Mouse (Mus musculus) monocyte, adult 2 months (primary cell): Measurements from ENCODE around the gene AC141477.1.

Experiments used
- DNase-seq, 2 experiments: peaks; one replicate each; pipeline ENCODE4 v3.0.0; 2022; ENCODE audit warnings: low spot score in 2 of 2, low read depth in 1 of 2

Gene AC141477.1

DNA sequence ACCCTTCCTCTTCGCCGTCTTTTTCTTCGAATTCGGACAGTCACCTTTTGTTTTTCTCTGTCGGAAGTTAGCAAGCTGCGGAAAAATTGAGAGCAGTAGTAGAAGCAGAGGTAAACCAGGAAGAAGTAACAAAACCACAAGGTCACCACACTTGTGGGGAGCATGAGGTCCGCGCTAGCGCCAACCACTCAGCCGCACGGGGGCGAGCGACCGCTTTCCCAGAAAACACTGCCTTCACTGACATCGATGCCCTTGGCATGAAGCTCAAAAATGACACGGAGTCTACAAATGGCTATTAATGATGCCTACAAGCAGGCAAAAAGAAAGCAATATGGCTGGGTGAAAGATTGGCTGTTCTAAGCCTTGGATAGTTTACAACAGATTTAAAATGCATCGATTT is at the start of gene AC141477.1:
Gene AC141477.1, minus strand, starts transcription at position 164 of the 400 bp plus-strand sequence.
- no peak for DNase-seq

DNA sequence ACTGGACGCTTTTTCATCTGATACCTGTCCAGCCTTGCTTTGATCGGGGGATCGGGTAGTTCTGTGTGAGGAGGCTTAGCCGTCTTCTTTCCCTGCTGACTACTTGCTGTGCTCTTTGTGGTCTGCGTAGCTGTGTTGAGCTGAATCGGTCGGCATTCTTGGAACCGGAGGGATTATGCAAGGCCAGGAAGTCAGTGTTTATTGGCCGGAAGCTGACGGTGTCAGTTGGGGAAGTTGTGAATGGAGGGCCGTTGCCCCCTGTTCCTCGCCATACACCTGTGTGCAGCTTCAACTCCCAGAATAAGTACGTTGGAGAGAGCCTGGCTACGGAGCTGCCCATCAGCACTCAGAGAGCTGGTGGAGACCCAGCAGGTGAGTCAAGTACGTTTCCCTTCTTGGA is 49.0 kb upstream of the AC141477.1 start:
- no peak for DNase-seq

DNA sequence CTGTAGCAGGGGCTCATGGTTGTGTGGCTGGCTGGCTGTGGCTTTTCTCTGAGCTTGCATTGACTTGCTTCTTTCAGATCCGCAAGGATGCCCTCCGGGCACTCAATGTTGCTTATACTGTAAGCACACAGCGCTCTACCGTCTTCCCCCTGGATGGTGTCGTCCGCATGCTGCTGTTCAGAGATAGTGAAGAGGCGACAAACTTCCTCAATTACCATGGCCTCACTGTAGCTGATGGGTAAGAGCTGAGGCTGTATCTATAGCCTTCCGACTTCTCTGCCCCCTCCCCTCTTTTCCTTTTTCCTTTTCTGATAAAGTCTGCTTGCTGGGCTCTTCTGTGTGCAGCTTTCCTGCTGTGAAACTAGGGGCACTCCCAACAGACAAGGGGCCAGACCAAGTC is 48.0 kb upstream of the AC141477.1 start:
- no peak for DNase-seq

DNA sequence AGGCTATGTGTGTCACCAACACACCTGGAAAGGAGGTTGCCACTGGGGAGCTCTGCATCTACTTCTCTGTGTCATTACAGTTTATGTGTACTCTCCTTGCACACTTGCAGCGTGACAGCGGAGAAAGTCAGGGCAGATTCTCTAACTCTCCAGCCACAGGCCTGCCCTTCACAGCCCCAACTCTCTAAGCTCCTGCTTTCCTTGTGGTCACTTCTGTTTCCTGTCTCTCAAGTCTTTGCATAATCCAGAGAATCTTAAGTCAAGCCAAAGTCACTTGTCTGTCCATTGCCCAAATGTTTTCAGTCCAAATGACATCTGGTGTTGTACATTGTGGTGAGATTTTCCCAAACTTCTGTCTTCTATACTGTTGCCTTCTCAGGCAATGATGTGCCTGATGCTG is 46.1 kb upstream of the AC141477.1 start:
- no peak for DNase-seq

DNA sequence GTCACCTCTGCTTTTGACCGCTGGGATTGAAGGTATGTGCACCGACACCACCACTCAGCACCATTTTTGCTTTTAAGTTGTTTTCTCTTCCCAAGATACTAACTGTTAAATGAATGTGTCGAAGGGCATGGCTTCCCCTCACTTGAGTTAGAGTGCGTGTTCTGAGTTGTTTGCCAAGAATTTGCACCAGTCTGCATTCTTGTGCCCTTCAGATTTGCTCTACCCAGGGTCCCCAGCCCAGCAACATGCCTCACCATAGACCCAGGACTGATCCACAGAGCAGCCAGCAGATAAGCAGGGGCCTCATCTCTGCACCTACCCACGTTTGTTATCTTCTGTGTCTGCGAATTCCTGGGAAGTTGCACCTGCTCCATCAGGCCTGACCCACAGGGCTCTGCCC is 41.2 kb upstream of the AC141477.1 start:
- no peak for DNase-seq

DNA sequence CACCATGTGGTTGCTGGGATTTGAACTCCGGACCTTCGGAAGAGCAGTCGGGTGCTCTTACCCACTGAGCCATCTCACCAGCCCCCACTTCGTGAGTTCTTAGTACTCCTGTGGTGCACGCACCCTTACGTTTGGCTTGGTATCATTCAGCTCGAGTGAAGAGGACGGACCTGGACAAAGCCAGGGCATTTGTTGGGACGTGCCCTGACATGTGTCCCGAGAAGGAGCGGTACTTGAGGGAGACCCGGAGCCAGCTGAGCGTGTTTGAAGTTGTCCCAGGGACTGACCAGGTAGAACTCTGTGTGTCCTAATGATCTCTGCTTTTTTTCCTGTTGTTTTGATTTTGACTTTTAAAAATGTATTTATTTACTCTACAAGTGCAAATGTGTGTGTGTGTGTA is 40.6 kb upstream of the AC141477.1 start:
- no peak for DNase-seq

DNA sequence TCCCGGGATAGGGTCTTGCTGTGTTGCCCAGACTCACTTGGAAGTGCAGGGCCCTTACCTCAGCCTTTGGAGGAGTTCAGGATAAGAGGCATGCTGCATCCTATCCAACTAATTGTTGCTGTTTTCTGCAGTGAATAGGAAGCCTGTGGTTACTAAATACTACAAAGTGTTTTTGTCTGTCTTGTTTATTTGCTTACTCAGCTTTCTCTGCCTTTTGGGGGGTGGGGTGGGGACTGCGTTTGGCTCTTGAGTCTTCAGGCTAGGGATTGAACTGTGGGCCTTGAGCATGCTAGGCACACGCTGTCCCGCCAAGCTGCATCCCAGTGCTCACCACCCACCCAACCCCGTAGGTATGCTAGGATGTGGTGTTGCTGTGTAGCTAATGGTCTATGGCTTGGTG is 33.5 kb upstream of the AC141477.1 start:
- no peak for DNase-seq

DNA sequence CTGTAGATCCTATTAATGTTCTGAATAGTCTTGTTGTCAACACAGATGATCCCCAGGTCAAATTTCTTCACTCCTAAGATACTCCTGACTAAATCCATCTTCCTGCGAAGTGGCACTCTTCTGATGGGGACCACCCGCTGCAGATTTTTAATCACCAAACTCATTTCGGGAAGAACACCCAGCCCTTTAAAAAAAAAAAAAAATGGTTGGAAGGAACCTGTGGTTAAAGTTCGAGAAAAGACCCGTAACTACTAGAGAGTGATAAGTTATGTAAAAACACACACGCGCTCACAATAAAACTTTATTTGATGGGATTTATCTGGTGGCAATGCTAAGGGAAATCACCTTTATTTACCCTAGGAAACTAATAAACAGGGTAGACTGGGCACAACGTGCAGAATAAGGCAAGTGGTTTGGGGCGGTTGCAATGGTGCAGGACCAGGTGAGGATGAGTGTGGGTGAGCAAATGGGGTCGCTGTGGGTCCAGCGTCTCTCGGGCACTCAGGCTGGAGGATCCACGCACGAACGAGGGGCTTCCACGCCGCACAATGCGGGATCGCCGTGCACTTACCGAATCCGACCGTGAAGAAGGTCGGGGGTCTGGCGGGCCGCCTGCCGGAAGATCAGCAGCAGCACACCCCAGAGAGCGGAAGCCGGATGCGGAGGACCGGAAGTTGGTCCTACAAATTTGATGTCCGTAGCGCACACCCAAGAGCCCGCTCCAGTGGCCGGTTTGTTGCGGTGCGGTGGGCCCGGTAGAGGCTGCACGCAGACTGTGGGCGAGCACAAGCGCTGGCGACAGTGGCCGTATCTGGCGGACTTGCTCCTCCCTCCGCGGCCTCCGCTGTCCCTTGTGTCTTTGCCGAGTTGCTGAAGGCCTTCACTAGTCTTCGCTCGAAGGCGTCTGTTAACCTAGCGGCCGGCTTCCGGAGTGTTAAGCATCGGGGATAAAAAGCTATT is 28.2 kb upstream of the AC141477.1 start, which contains the start of the genes Mcm3ap and Ybey:
Gene Mcm3ap, plus strand, starts transcription at position 725 of the 960 bp plus-strand sequence.
Gene Ybey, minus strand, starts transcription at position 912 of the 960 bp plus-strand sequence.
- peak; percentile 60 to 82 for DNase-seq

DNA sequence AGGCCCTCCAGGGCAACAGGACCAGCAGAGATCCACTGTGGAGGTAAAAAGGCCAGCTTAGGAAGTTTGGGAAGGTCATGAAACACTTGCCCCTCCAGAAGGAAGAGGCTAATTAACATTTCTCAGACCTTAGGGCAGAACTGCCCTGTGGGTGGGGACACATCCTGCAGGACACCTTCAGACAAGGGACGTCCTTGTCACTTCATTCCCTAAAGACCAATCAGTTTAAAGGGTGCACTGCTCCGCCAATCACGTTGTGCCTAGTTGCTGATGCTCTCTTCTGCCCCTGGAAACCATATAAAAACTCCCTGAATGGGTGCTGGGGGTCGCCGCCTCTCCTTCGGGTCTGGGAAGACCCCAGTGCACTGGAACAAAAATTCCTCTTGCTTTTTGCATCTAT is 22.5 kb upstream of the AC141477.1 start:
- DNase-seq: no peak

DNA sequence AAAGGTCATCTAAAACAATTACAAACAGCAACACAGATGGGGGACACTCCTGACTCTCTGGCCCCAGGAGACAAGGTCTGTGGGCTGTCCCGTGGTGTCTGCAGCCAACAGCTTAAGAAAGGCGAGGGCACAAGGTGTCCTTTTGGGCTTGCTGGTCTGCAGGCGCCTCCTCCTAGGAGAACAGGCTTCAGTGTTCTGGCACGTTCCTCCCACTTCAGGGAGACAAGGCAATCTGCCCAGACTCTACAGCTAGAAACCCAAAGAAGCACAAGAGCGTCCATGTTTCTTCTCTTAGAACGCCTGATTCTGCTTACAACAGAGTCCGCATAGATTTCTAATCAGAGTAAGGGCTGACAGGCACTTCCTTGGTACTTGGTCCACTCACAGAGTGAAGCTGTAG is 22.1 kb upstream of the AC141477.1 start:
- DNase-seq: no peak

DNA sequence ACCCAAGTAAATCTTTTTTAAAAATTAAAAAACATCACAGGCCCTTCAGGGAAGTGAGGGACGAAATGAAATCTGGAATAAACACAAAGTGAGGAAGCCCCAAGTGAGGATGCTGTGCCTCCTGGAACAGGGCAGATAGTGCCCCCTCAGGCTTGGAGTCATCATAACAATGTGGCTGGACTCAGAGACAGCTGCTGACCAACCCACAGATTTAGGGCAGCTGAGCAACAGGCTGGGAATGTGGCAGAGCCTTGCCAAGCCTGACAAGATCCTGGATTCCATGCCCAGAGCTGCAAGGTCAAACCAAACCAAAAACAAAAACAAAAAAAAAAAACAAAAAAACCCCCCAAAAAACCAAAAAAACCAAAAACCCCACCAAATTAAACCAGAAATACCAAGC is 21.0 kb upstream of the AC141477.1 start:
- no peak for DNase-seq

DNA sequence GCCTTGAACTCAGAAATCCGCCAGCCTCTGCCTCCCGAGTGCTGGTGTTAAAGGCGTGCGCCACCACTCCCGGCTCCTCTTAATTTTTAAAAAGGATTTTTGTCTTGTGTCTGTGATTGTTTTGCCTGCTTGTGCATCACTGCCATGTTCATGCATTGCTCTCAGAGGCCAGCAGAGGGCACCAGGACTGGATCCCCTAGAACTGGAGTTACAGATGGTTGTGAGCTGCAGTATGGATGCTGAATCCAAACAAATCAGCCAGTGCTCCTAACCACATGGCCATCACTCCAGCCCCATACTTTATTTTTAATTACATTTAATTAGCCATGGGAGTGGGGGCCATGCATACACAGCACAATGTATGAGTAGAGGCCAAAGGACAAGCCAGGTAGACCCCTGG is 15.0 kb upstream of the AC141477.1 start:
- peak in 1 of 2 experiments; percentile 9 for DNase-seq

DNA sequence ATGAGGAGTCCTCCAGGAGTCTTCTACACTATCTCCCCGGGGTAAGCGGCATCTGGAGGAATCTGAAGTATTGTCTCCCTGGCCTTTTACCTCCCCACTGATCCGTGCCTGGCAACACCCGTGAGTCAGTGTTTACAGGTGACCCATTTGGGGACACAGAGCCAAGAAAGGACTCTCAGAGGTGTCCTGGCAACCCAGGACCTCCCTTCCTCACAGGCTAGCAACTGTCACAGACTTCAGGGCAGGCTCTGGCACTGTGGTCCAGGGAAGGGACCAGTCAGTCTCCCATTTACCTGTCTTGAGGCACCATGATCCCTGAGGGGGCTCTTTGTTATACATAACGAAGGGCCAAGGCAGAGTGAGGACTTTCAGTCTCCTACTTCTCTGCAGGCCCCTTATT is 8.6 kb upstream of the AC141477.1 start, which contains the start of gene 2610028H24Rik:
Gene 2610028H24Rik, plus strand, starts transcription at position 231 of the 400 bp plus-strand sequence.
- no peak for DNase-seq

DNA sequence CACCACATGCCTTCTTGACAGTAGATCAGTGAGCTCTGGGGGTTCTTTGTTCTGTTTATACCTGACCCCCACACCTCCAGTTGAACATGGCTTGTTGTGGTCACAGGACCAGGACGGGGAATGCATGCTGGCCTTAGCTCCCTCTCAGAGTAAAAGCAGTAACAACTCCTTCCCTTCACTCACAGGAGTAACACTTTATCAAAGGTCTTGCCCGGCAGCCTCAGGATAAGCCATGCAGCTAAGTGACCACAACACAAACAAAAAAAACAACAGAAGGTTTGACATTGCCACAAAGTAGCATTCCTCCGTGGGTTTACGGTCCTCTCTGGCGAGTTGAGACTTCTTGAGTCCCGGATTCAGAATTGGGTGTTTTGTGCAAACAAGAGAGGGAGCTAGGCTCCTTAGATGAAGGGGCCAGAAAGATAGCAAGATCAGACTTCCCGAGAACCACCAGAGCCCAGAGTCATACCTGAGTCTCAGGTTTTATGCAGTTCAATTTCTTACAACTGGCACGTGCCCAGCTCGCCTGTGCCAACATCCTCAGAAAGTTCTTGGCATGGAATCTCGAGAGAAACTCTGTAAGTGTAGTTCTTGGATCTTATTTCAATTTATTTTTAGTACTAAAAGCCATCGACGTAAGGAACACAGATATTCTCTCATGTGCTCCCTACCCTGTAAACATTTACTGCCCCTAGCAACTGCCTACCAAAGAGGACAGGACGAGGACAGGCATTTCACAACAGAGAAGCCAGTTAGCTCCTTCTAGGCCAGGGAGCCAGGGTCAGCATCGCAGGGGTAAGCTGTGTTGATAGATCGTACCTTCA is 7.4 kb upstream of the AC141477.1 start:
- DNase-seq: no peak

DNA sequence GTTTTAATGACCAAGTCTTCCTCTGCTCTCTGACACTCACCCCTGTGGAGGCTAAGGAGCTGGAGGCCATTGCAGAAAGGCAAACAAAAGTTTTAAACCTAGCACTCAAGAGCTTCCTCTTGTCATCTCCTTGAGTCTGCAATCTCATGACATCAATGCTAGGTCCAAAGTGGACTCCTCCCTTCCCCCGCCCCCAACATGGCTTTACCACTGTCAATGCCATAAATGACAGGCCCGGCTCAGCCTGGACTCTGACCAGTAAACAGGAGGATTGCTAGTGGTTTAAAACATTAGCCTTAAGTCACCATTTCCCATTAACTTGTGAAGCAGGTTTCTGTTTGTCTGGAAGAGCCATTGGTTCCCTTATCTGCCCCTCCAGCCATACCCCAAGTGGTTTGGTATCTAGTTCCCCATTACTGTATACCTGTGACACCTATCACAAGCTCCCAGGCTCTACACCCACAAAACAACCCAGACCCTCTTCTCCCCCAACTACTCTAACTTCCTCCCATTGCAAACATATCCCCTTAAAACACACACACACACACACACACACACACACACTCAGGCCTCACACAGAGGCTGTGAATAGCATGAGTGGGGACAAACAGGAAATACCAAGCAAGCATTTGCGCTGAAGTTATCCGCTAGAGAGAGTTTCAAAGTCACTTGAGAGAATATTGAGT is 5.9 kb upstream of the AC141477.1 start:
- no peak for DNase-seq

DNA sequence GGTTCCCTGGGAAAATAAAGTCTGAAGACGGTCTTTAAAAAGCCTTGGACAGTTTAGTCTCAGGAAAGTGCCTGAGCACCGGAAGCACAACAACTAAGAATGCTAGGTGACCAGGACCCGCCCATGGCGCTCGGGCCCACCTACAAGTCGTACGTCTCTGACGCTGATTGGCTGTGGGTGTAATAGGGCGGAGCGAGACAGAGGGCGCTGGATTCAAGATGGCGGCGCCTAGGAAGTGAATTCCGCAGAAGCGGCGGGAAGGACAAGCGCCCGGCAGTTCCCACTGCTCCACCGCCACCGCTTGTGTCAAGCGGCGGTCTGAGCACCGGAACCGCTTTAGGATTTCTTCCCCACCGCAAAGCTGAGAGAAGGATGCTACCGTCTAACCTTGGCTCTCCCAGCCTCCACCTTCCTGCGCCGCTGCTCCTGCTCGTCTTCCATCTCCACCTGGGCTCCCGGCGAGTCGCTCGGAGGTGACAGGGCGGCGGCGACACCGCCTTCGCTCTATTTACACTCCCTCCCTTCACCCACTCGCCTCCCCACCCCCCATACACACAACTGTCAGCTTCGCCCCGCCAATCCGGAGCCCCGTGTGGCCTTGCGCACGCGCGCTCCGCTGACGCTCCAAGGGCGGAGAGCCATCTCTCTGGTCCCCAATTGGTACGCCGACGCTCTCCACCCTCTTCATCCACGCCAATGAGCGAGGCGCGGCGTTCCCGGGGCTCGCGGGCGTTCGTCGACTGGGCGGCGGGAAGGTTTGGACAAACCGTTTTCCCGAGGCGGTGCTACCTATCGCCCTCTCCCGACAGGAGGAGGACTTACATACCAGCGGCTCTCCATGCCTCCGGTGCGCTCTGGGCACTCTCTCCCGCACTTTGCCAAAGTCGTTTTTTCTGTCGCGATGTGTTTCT is 2.2 kb upstream of the AC141477.1 start, which contains the start of gene Pcnt:
Gene Pcnt, minus strand, starts transcription at position 609 of the 911 bp plus-strand sequence.
- DNase-seq: peak; percentile 92

DNA sequence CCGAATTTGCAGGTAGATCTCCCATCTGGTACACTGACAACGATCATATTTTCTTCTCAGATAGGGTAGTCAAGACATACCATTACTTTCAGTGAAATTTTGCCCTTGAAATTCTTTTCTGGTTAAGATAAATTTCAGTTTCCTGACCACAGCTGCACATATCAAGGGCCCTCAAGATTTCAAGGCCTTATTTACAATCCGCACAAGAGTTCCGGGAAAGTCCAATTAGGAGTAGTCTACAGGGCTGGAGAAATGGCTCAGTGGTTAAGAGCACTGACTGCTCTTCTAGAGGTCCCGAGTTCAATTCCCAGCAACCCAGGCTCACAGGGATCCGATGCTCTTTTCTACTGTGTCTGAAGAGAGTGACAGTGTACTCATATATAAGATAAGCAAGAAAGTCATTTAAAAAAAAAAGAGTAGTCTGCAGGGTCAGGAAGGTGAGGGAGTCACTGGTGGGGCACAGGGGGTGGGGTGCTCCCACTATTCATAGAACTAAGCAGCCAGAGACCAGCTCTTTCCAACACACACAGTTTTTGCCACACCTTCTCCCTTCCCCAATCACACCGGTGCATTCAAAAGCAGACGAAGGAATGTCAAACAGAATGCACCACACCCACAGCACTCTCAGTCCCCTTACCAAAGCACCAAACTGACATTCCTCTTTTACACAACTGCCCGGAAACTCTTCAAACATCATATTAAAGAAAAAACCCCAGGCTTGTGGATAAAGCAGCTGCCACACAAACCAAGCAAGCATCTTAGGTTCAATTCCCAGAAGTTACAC is 945 bp downstream of the AC141477.1 start:
- no peak for DNase-seq

DNA sequence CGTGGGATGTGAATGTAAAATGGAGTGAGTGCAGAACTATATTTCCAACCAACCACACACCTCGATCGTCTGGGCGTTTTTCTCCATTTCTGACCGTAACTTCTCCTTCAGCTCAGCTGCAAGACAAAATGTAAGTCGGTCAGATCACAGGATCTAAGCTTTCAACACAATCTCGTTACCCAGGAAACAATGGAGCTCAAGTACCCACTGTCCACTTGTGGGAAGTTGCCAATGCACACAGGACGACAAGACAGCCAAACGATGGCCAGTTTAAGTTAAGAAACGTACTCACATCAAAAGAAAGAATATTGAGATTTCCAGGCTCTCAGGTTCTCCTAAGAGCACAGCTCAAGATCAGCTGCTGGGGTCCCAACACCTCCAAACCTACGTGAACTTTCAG is 6.3 kb downstream of the AC141477.1 start:
- no peak for DNase-seq

DNA sequence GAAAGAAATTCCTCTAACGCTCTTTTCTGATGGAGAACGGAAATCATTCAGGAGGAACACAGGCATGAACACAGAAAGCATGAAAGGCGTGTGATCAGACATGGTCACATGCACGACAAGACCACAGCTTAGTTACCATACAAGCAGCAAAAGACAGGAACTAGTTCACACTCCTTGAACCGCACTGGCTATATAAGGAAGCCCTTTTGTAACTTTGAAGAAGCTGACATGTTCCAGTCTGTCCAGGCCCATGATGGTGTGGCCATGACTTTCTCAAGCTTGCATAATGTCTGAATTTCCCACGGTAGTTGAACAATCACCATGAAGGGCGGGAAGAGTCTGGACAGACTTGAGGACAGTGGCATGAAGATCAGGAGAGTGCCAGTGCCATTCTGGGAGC is 14.6 kb downstream of the AC141477.1 start:
- no peak for DNase-seq
